Comparison of ENCODE assay signal across 8 mouse cellular contexts in genomic region chr2:167101743-167102441, GRCm38 (mm10). TPM values are rescaled to one million over a fixed set of nuclear protein-coding genes. Genes with fewer than 3 reads are reported as not detected.
DNase-seq lines count a peak whose midpoint lies in the region; ATAC-seq lines count a peak whose summit lies in the region.

No protein-coding gene starts in this region.

- no peaks in the 10 kb centered on the region for H3K9me3 ChIP-seq in hindbrain, embryonic 14.5 days (ENCODE audit: control insufficient read depth, low read length)
- no peaks in the 10 kb centered on the region for H3K9me3 ChIP-seq in intestine, embryonic 16.5 days (ENCODE audit: control insufficient read depth, low read length)
- H3K9me3 ChIP-seq in limb, embryonic 10.5 days (replicated peaks): no peaks in the 10 kb centered on the region

- no peaks in the 10 kb centered on the region for H3K4me1 ChIP-seq in hindbrain, embryonic 14.5 days (replicated peaks; ENCODE audit: control insufficient read depth, insufficient read depth, low read length)
- H3K4me1 ChIP-seq in intestine, embryonic 16.5 days (ENCODE audit: control insufficient read depth, insufficient read depth, low read length): no peaks in the 10 kb centered on the region
- 0 out of 2 replicates have a peak, but pooled peaks cover 2% of the 10 kb centered on the region for H3K4me1 ChIP-seq in limb, embryonic 10.5 days

- H3K9ac ChIP-seq in hindbrain, embryonic 14.5 days: no peak overlapping the region
- H3K9ac ChIP-seq in intestine, embryonic 16.5 days (ENCODE audit: low read depth, low read length): no peak overlapping the region

- WGBS in hindbrain, embryonic 14.5 days: 80% methylated on average over 17 of the region's 17 CpGs
- 66% methylated on average over 17 of the region's 17 CpGs for WGBS in intestine, embryonic 16.5 days
- WGBS in limb, embryonic 10.5 days: 83% methylated on average over 17 of the region's 17 CpGs

- H3K4me3 ChIP-seq in hindbrain, embryonic 14.5 days (replicated peaks; ENCODE audit: low read length): no peak overlapping the region
- no peak overlapping the region for H3K4me3 ChIP-seq in intestine, embryonic 16.5 days (ENCODE audit: low read length)
- H3K4me3 ChIP-seq in limb, embryonic 10.5 days: no peak overlapping the region

- H3K36me3 ChIP-seq in hindbrain, embryonic 14.5 days (replicated peaks; ENCODE audit: control insufficient read depth, insufficient read depth): 0 out of 2 replicates have a peak, but pooled peaks cover 5% of the 10 kb centered on the region
- no peaks in the 10 kb centered on the region for H3K36me3 ChIP-seq in intestine, embryonic 16.5 days (ENCODE audit: control insufficient read depth, insufficient read depth, low read length)
- H3K36me3 ChIP-seq in limb, embryonic 10.5 days: no peaks in the 10 kb centered on the region

- no peak overlapping the region for H3K4me2 ChIP-seq in hindbrain, embryonic 14.5 days (replicated peaks)
- no peak overlapping the region for H3K4me2 ChIP-seq in intestine, embryonic 16.5 days (ENCODE audit: low read depth, low read length)

- DNase-seq in B cell, adult 2 months: peak; percentile 88
- DNase-seq in MEL-GATA-1-ER (ENCODE audit: extremely low read depth, low read depth): peak; percentile 92
- DNase-seq in right cerebral cortex, postnatal 36 days (ENCODE audit: low spot score in 2 of 2): no peak
- DNase-seq in hindbrain, embryonic 14.5 days (ENCODE audit: low spot score): no peak
- DNase-seq in limb, embryonic 10.5 days (ENCODE audit: low spot score): no peak

- ATAC-seq in hematopoietic stem cell, adult 5-6 weeks (replicated peaks in 1 of 2; ENCODE audit: insufficient read depth in 1 of 2, low FRiP score in 2 of 2, low TSS enrichment in 1 of 2, low read depth in 1 of 2, poor library complexity in 2 of 2, severe bottlenecking in 2 of 2): peak; percentile 84 to 86
- peak; percentile 96 for ATAC-seq in megakaryocyte, adult 5-6 weeks (ENCODE audit: poor library complexity, severe bottlenecking)
- ATAC-seq in hindbrain, embryonic 14.5 days (ENCODE audit: low FRiP score): no peak
- ATAC-seq in intestine, embryonic 16.5 days: no peak

- H3K27me3 ChIP-seq in hindbrain, embryonic 14.5 days (ENCODE audit: control insufficient read depth, insufficient read depth, low read length): no peaks in the 10 kb centered on the region
- no peaks in the 10 kb centered on the region for H3K27me3 ChIP-seq in intestine, embryonic 16.5 days (replicated peaks; ENCODE audit: control insufficient read depth, insufficient read depth, low read length)
- no peaks in the 10 kb centered on the region for H3K27me3 ChIP-seq in limb, embryonic 10.5 days (ENCODE audit: low read depth, poor library complexity, severe bottlenecking)

- no peak overlapping the region for H3K27ac ChIP-seq in hindbrain, embryonic 14.5 days
- H3K27ac ChIP-seq in intestine, embryonic 16.5 days (ENCODE audit: low read length): no peak overlapping the region
- H3K27ac ChIP-seq in limb, embryonic 10.5 days: no peak overlapping the region

RNA-seq across cellular contexts. Expression of gene Znfx1, which starts 39.1 kb away (rescaled TPM):
- 24.9 and 35.7 TPM in 2 replicates for total RNA-seq in hematopoietic stem cell, adult 5-6 weeks (2017)
- total RNA-seq in megakaryocyte, adult 5-6 weeks (2015): 28.2 and 29.2 TPM in 2 replicates
- total RNA-seq in megakaryocyte, adult 5-6 weeks (2017): 58.4 and 78.1 TPM in 2 replicates
- polyA plus RNA-seq in hindbrain, embryonic 14.5 days (2014; fragmentation: Nextera tagmentation; extraction: Ambion mirVana): 8.7 and 9.8 TPM in 2 replicates
- 6.5 and 9.8 TPM in 2 replicates for polyA plus RNA-seq in intestine, embryonic 16.5 days (2015; fragmentation: Nextera tagmentation; extraction: Ambion mirVana)
- 5.0 and 5.1 TPM in 2 replicates for polyA plus RNA-seq in limb, embryonic 10.5 days (2016; fragmentation: Nextera tagmentation; extraction: Ambion mirVana)

Comparison
In these comparisons a context has a peak if more than half of its experiments do, and no peak if none do; other contexts are left out.
1. DNase-seq: peak in B cell, adult 2 months (2 of 2) and MEL-GATA-1-ER (single experiment); none in right cerebral cortex, postnatal 36 days (0 of 2), hindbrain, embryonic 14.5 days (single experiment) and limb, embryonic 10.5 days (single experiment).
2. ATAC-seq: peak in hematopoietic stem cell, adult 5-6 weeks (2 of 2) and megakaryocyte, adult 5-6 weeks (single experiment); none in hindbrain, embryonic 14.5 days (single experiment) and intestine, embryonic 16.5 days (single experiment).